Mouse (Mus musculus): ENCODE data around the gene Fndc1.

Fndc1 gene

DNA sequence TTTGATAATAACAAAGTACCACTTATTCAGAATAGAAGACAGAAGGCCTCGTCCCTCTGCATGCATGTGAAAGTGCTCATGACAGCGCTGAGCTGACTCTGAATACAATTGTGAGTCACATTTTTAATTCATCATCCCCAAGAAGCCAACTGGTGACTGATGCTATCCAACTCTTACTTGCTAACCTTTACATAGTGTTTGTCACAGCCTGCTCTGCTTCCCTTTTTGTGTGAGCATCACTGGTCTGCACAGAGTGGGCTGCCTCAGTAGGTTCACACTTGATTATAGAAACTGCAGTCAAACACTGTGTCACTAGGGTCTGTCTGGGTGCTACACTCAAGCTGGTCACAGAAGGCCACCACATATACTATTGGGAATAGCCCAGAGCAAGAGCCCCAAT lies 10.5 kb downstream of the Fndc1 start:
- DNase-seq = no peak

DNA sequence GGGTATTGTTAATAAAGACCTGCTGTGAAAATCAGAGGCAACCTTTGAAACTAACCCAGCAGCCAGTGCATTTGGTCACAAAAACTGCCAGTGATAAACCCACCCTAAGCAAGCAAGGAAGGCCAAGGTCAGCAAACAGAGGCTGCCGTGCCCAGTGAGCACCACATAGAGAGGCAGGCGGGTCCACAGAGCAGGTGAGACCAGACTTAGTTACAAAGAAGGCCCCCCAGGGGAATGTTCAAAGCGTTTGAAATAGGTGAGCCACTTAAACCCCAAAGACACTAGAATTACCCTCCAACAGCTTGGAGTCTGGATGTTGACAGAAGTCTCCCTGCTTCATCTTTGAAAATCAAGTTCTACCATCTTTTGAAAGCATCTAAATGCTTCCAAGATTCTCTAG lies 12.7 kb downstream of the Fndc1 start:
- no peak for DNase-seq

DNA sequence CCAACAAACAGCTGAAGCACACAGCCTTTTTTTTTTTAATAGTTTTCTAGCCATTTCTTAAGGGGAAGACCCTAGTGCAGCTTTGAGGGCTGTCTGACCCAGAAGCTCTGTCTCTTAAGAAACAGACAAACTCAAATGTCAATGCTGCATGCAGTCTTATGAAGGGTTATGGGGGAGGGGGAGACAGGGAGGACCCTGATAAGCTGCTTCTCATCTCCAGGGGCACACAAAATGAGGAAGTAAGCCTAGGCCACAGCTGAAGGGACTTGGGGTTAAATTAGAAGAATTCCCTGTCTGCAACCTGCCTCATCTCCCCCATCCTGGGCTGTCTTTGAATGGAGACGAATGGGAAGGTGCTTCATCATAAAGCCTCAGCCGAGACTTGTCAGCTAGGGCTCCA lies 19.1 kb downstream of the Fndc1 start:
- no peak for DNase-seq

DNA sequence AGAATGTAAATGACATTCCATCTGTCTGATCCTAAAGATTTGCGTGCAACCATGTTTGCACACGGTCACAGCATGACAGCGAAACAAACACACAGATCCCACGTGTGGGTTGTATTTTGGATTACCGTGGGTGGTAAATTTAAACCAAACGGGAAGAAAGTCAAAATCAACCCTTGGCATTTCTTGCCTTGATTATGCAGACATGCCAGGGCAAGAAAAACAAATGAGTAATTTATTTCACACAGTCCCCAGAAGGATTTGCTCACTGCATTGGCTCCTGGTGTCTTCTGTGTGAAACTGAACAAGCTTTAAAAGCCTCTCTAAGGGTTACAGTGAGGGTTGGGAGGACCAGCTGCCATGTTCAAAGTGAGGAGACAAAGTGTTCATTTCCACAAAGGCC lies 22.0 kb downstream of the Fndc1 start:
- no peak for DNase-seq

DNA sequence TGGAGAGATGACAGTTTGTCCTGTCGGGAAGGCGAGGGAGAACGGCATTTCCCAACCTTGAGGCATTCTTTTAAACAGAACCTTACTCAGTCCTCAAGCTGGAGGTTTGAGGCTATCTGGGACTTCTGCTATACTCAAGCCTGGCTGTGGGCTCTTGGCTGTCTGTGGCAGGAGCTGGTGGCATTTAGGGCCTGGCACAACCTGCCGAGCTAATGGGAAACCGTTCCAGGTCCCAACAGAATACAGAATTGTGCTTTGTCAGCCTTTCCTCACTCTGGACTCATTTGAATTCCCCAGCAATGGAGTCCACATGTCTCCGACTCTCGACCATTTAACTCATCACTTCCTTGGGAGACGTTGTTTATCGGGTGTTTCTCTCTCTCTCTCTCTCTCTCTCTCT lies 24.6 kb downstream of the Fndc1 start:
- DNase-seq = no peak

DNA sequence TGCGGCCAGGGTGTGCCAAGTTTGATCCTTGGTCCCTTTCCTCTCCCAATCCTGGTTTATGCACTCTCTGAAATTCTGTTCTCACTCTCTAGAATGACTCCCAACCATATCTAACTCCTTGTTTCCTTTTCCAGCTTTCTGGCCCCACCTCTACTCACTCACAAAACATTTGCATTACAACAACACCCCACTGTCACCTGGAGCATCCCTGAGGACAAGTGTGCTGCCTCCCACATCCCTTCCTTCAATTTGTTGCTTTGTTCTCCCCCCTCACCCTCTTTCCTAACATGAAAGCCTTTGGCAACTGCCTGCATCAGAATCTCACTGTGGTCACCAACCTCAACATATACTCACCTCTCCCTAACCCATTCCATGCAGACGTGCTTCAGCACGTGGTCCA lies 27.2 kb downstream of the Fndc1 start:
- DNase-seq = no peak

DNA sequence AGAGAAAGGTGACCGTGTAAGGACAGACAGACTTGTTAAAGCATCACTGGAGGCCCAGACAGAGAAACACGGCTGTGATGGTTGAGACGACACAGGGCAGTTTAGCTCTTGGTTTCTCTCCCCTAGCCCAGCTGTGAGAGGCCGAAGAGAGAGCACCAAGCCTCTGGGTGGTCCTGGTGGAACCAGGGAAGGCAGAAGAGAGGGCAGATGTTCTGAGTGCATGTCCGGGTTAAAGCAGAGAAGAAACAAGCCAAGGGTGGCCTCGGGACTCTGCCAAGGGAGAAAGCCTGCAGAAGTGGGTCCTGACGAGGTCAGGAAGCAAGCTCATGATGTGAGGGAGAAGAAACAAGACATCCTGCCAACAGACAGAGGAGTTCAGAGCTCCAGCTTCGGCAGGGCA lies 31.5 kb downstream of the Fndc1 start:
- DNase-seq = no peak

DNA sequence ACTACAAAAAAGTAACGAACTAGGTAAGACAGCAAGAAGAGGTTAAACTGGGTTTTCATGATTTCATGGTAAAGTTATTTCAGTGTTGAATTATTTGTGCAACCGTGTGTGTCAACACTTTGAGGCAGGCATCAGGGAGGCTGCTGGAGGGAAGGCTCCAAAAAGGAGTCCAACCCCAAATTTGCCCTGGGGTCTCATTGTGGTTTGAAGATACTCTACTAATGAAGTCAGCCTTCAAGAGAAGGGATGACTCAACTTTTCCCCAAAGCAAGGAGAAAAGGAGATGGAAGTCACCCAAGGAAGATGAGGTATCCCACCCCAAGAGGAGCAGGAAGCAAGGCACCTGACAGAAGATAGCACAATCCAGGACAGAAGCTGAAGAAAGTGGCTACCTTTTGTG lies 31.9 kb downstream of the Fndc1 start:
- no peak for DNase-seq

DNA sequence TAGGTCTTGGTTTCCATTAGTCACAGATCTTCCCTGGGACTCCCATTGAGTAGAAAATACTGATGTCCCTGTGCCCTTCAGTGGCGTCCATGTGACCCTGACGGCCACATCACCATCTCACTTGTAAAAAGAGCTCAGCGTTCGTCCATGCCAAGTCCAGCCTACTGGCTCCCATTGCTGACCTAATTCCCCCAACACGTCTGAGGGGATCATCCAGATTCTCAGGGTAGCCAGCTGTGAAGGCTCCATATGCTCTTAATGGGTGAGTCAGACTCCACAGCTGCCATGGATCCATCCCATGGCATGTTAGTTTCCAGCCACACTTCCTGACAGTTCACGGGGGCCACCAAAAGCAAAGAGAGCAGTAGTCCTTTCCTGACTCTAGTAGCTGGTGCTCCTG lies 33.0 kb downstream of the Fndc1 start:
- no peak for DNase-seq

DNA sequence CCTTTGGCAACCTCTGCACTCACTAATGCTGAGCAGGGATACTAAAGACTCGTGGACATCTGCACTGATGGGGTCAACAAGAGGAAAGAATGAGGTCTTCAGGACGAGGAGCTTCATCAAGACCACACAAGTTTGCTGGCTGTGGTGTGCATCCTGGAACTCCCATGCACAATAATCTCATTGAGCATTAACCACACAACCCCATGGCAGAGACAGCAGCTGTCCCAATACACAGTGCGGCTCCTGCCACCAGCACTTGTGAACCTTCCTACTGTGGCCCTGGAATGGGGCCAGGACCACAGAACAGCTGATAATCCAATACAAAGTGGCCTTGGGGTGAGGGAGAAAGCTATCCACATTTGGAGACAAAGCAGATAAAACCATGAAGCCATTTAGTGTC lies 36.6 kb downstream of the Fndc1 start:
- DNase-seq = no peak

DNA sequence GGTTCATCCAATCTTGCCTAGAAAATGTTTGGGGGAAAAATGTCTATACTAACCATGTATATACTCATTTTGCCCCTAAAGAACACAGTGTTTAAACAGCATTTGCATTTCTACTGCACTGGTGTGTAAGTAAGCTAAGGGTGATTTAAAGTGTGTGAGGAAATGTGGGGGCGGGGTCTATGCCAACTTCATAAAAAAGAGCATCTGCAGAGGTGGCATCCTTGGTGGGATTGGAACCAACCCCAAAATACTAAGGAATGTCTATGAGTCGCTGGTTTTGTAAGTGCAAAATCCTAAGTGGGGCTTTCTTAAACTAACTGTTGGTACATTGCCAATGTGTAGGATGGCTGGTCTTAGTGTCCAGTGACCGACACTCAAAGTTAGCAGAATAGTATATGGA lies 53.0 kb downstream of the Fndc1 start:
- DNase-seq = no peak

DNA sequence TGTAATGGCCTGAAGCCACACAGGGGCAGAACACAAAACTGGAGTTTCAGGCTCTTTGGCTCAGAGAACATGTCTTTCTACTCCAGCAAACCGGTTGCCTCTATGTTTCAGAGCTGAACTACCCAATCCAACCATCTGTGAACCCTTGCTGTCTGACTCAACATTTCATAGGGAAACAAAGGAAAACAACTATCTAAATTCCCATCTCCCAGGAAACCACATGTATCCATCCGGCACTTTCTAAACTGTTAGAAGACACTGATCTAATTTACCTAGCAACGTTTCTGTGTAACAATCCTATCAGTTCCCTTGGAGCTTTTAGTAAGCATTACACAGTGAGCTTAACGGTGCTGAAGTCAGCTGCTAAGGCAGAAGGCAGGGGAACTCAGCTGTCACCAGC lies 67.3 kb downstream of the Fndc1 start:
- DNase-seq = no peak

DNA sequence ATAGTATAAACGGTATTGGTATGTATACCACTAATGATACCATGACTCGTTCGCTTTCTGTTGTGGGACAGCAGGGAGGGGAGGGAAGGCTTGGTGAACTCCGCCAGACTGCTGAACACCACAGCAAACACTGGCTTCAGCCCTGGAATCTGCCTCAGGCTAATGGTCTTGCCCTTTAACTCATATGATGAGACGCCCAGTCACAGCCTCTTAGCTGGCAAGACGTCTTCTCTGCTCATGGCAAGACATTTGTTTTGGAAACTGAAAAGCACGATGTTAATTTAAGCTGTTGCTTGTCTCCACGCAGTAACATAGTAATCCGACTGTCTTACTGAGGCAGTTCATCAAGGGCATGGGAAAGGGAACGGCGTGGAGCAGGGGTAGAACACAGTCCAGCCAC lies 72.1 kb downstream of the Fndc1 start:
- DNase-seq = no peak

DNA sequence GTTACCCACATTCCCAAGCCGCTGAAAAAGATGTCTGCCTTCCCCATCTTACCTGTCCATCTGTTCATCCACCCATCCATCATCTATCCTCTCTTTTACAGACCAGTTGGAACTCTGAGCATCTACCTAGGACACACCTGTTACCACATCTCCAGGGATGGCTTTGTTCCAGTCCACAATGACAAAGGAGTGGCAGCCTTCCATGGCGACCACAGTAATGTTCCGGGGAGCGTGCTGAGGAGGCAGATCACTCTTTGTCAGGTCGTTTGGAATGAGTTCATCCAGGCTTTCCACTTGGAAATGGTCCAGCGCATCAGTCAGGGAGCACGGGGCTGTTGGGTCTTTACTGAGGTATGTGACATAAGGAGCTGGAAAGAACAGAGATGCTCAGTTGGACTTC lies 73.7 kb downstream of the Fndc1 start:
- no peak for DNase-seq

DNA sequence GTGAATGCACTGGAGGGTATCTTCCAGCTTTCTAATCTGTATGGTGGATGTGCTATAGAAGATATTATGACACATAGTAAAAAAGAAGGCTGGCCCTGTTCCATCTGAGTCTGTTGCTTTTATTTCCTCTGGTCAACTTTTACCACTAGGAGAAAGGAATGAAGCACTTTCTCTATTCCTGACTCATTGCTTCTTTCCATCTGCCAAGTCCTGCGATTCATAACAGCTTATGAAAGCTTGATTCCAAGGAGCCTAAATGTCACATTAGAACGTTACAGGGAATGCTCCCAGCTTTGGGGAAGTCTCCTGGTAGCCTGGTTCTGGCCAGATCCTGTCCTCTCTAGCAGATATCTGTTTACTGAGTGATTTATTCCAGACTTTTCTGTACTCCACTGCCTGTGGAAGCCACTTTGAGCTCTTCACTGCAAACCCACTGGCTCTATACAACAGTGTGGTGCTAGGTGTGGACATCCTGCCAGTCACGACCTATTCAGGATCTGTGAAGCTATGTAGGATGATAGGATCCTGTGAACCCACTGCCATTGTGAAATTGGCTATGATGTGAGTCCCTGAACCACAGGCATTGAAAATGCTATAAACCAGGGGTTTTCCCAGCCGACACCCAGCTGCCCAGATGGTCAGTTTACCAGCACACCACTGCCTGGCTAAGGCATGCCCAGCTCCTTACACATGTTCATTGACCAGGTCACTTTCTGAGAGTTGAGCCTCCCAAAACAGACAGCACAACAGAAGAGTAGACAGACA lies 77.9 kb downstream of the Fndc1 start:
- DNase-seq = no peak

DNA sequence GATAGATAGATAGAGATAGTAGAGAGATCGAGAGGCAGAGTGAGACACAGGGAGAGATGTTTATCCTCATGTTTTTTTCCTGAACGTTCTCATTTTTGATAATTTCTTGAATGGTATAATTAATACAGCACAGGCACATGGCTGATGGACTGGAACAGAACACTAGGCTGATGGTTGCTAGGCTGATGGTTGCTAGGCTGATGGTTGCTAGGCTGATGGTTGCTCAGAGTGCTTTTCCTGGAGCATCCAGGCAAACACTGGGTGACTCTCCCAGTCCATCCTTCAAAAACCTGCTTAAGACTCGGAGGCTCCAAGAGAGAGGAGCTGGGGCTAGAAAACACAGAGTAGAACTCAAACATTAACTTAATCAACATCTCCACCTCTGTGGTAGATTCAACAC lies 80.3 kb downstream of the Fndc1 start:
- no peak for DNase-seq

DNA sequence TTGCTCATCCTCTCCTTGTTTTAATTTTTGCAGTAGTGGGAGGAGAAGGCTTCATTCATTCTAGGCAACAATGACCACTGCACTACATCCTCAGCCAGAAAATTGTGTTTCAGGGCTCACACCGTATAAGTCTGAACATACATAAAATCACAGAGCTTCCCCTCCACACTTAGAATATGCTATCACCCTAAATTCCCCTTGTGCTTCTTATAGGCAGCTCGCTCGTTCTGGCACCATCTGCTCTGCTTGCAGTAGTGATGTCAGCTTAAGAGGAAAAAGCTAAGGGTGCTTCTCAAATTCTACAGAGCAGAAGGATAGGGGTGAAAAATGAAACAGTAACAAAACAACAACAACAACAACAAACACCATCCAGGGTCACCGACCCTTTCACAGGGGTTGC lies 82.1 kb downstream of the Fndc1 start:
- DNase-seq = no peak

DNA sequence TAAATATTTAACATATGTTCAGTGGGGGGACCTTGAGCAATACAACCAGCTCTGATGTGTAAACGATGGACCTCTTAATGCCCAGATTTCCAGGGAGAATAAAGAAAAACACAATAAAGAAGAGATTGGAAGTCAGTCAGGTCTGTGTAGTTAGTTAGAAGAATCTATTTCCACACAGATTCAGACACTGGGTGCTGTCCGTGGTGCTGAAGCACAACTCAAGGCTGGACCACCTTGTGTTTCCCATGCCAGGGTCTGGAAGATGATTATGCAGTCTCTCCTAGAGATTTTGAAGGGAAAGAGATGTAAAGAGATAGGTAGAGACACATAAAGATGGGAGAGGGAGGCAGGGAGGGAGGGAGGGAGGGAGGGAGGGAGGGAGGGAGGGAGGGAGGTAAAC lies 86.1 kb downstream of the Fndc1 start:
- no peak for DNase-seq

DNA sequence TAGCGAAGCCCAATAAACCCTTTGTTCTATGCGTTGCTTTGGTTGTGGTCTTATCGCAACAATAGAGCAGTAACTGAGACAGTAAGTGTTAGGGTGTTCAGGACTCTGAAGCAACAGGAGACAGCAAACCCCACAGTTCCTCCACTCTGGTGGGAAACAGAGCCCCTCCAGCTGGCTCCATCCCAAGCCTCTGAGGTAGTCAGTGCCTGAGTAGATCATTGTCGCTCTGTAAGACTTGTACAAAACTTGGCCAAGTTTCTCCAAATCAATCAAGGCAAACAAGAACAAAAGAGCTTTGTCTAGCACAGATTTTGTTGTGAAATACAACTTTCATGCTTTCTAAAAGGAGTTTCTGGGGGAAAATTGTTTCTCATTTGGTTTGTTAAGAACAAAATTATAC lies 104.1 kb downstream of the Fndc1 start:
- no peak for DNase-seq

DNA sequence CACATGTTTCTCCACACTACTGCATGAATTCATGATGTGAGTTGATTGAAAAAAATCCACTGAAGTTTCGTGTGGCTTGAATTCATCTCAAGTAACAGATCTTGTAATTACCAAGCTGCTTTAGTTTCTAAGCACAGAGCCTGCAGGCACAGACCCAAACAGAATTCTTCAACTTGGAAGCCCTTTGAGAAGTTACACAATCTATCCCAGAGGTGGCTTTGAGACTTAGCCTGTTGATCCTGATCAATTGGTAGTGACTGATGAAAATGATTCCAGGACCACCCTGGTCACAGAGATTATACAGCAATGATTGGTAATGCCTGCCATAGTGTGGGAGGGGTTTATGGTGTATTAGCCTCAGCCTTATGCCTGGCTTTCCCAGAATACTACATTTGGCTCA lies 108.2 kb downstream of the Fndc1 start:
- DNase-seq = no peak

DNA sequence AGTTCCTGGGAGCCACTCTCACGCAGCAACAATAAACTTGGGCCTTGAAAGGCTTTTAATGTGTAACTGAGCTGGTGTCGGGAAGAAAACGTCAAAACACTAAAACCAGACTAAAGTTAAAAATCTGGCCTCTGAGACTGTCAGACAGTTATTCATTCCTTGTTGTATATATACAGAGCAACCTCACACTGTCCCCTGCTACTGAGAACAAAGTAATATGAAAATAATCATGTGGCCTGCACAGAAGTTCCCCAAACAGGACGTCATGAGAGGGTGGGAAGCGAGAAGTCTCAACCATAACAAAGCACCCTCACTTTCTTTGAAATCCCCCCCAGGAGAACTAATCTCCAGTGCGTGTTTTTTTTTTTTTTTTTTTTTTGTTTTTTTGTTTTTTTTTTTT lies 109.2 kb downstream of the Fndc1 start:
- DNase-seq = no peak

DNA sequence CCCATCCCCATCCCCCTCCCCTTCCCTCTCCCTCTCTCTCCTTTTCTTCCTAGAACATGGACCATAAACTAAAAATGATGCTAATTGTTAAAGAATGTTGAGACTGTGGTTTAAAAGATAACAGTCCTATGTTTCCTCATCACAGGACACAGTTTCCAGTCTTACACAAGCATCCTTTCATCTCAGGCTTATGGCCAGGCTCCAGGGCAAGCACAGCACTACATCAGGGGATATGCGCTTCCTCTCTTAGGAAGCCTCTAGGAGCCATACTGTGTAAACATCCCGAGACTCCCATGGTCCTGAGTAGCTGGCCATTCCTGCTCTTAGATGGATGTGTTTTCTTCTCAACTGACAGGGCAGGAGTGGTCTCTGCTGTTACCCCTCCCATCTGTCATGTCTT lies 114.1 kb downstream of the Fndc1 start:
- DNase-seq = no peak

DNA sequence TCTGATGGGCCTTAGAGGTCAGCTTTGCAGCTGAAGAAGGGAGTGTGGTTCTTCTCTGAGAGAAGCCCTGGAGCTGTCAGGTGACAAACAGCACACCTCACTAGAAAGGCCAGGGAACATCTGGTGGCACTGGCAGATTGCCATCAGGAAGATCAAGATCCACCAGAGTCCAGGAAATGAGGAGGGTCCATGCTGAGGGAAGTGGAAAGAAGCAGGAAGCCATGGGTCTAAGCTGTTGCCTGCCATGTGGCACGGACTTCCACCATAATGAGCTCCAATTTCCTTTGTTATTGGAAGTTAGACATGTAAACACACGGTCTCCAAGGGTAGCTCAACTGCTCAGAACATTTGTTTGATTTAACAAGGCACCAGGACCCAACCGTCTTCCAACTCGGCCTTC lies 120.0 kb downstream of the Fndc1 start:
- no peak for DNase-seq

DNA sequence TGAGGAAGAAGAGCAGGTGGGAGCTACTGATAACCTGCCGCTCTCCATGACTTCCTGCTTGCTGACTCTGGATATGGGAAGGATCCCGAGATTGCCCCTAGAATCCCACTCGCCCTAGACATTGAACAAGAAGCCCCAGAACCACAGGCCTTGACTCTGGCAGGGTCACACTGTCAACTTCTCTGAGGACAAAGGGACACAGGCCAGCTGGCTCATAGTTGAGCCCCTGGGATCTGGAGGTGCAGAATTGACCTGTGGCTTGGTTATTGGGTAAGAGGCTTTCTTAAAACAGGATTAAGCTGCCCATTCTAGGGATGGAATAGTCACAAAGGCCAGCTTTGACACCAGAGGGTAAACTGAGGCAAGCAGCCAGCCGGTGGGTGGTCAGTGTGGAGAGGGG lies 136.8 kb downstream of the Fndc1 start:
- DNase-seq = no peak
